Mouse (Mus musculus): ENCODE measurements around the gene Clic3. TPM values are rescaled to one million over a fixed set of nuclear protein-coding genes. Genes with fewer than 3 reads are reported as not detected.
"Not testable (repeated sequence)": the region's sequence is repeated elsewhere in the genome, so short reads cannot be mapped to it uniquely, and the experiment has no call there.

Clic3 gene
- 0.77 and 1.4 TPM in 2 replicates for polyA plus RNA-seq (2015; fragmentation: Nextera tagmentation; extraction: Ambion mirVana)

DNA sequence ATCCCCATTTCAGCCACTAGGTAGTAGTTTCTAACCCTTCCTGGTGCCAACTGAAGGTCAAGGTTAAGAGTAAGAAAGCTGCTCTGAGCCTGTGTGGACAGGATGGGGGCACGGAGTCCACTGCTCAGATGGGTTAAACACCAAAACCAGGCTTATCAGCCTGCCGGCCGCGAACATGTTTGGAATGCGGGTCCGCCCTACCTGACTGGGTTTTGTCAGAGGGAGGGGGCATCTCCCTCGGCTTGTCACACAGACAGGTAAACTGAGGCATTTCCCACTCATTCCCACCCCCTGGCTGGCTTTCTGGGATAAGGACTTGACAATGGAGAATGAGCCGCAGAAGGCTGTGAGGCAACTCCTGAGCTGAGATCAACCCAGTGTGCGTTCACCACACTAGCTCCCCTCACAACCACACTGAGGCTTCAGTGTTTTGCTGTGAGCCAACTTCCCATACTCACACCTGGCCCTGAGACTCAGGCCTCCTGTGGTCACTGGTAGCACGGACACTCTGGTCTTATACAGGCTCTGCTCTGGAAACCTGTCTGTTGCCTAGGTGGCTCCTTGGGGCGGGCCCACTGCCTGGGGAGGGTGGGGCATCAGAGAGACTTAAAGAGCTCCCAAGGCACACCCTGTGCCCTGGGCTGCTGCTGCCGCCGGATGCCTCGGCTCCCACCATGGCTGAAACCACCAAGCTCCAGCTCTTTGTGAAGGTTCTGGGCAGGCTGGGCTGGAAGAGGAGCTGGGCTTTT is at the start of gene Clic3:
Gene Clic3, plus strand, starts transcription at position 634 of the 749 bp plus-strand sequence.
- no peak for ATAC-seq
- H3K4me3 ChIP-seq (ENCODE audit: low read depth, low read length): no peak within 1 kb of the TSS
- peaks cover 19% of the 10 kb centered on the region for H3K4me1 ChIP-seq (ENCODE audit: insufficient read depth)
- DNase-seq: no peak
- no peaks in the 10 kb centered on the region for H3K9me3 ChIP-seq (ENCODE audit: low read length)
- H3K27me3 ChIP-seq (ENCODE audit: insufficient read depth, low read length): no peaks in the 10 kb centered on the region
- no peak within 1 kb of the TSS for H3K9ac ChIP-seq (replicated peaks)
- no peak for TF ChIP-seq CTCF (IDR thresholded peaks at IDR 0.05; ENCODE audit: low read depth)
- no peak for TF ChIP-seq EP300 (IDR thresholded peaks at IDR 0.05; ENCODE audit: low read depth)
- WGBS (ENCODE audit: insufficient replicate concordance): 54% methylated on average over 14 of the region's 14 CpGs
- 0 out of 2 replicates have a peak, but pooled peaks cover 9% of the 10 kb centered on the region for H3K36me3 ChIP-seq (replicated peaks; ENCODE audit: insufficient read depth, low read length)
- H3K27ac ChIP-seq (ENCODE audit: low read depth): no peak within 1 kb of the TSS
- H3K4me2 ChIP-seq (ENCODE audit: low read depth, low read length): no peak within 1 kb of the TSS

DNA sequence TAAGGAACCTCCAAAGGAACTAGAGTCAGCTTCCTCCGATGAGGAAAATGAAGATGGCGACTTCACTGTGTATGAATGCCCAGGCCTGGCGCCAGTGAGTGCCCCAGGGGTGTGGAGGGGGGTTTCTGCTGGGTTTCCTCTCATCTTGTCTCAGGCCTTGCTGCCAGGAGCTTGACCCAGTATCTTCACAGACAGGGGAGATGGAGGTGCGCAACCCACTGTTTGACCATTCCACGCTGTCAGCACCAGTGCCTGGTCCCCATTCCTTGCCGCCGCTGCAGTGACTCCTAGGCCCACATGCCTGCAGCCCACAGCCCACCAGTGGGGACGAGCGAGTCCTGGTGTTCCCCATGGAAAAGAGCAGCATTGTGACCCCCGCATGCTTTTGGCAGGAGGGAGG is 47.7 kb upstream of the Clic3 start:
- H3K9ac ChIP-seq (replicated peaks): no peak overlapping the region
- no peak overlapping the region for H3K4me2 ChIP-seq (ENCODE audit: low read depth, low read length)
- peaks cover 8% of the 10 kb centered on the region for H3K27me3 ChIP-seq (ENCODE audit: insufficient read depth, low read length)
- TF ChIP-seq EP300 (IDR thresholded peaks at IDR 0.05; ENCODE audit: low read depth): no peak
- TF ChIP-seq CTCF (IDR thresholded peaks at IDR 0.05; ENCODE audit: low read depth): no peak
- H3K4me1 ChIP-seq (ENCODE audit: insufficient read depth): no peaks in the 10 kb centered on the region
- H3K36me3 ChIP-seq (replicated peaks; ENCODE audit: insufficient read depth, low read length): no peaks in the 10 kb centered on the region
- no peak for DNase-seq
- ATAC-seq: no peak
- no peak overlapping the region for H3K27ac ChIP-seq (ENCODE audit: low read depth)
- no peaks in the 10 kb centered on the region for H3K9me3 ChIP-seq (ENCODE audit: low read length)
- 75% methylated on average over 10 of the region's 10 CpGs for WGBS (ENCODE audit: insufficient replicate concordance)
- no peak overlapping the region for H3K4me3 ChIP-seq (ENCODE audit: low read depth, low read length)

DNA sequence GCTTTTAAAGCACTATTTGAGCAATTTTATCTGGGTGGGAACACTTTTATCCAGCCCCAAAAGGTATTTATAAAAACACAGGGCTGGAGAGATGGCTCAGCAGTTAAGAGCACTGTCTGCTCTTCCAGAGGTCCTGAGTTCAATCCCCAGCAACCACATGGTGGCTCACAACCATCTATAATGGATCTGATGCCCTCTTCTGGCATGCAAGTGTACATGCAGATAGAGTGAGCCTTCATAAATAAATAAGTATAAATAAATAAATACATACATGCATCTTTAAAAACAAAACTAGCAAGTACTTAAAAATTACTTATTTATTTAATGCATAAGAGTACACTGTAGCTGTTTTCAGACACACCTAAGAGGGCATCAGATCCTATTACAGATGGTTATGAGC is 43.2 kb upstream of the Clic3 start:
- not testable (repeated sequence) for DNase-seq; H3K27ac ChIP-seq (ENCODE audit: low read depth); H3K36me3 ChIP-seq (replicated peaks; ENCODE audit: insufficient read depth, low read length); H3K9ac ChIP-seq (replicated peaks); ATAC-seq; H3K4me1 ChIP-seq (ENCODE audit: insufficient read depth); H3K4me2 ChIP-seq (ENCODE audit: low read depth, low read length); H3K9me3 ChIP-seq (ENCODE audit: low read length); H3K4me3 ChIP-seq (ENCODE audit: low read depth, low read length); H3K27me3 ChIP-seq (ENCODE audit: insufficient read depth, low read length)
- TF ChIP-seq CTCF (IDR thresholded peaks at IDR 0.05; ENCODE audit: low read depth): peak; percentile 28; the same call in 1 of the 2 replicates

DNA sequence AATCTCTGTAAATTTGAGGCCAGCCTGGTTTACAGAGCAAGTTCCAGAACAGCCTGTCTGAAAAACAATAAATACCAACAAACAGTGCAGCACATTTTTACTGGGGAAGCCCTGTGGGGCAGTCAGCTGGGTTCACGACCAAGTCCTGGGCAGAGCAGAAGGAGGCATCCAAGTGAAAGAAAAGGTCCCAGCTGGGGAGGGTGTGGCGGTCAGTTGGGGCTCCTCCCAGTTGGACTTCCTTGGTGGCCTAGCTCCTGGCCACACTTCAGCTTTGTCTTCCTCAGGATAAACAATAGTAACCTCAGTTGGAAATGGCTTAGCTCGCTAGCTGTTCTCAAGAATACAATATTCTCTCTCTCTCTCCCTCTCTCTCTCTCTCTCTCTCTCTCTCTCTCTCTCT is 39.2 kb upstream of the Clic3 start:
- H3K27ac ChIP-seq (ENCODE audit: low read depth): no peak overlapping the region
- WGBS (ENCODE audit: insufficient replicate concordance): 41% methylated on average over 3 of the region's 3 CpGs
- H3K4me1 ChIP-seq (ENCODE audit: insufficient read depth): 0 out of 2 replicates have a peak, but pooled peaks cover 1% of the 10 kb centered on the region
- TF ChIP-seq CTCF (IDR thresholded peaks at IDR 0.05; ENCODE audit: low read depth): no peak
- H3K9ac ChIP-seq (replicated peaks): no peak overlapping the region
- no peak overlapping the region for H3K4me3 ChIP-seq (ENCODE audit: low read depth, low read length)
- H3K27me3 ChIP-seq (ENCODE audit: insufficient read depth, low read length): no peaks in the 10 kb centered on the region
- H3K36me3 ChIP-seq (replicated peaks; ENCODE audit: insufficient read depth, low read length): no peaks in the 10 kb centered on the region
- DNase-seq: no peak
- H3K4me2 ChIP-seq (ENCODE audit: low read depth, low read length): no peak overlapping the region
- no peaks in the 10 kb centered on the region for H3K9me3 ChIP-seq (ENCODE audit: low read length)
- no peak for ATAC-seq

DNA sequence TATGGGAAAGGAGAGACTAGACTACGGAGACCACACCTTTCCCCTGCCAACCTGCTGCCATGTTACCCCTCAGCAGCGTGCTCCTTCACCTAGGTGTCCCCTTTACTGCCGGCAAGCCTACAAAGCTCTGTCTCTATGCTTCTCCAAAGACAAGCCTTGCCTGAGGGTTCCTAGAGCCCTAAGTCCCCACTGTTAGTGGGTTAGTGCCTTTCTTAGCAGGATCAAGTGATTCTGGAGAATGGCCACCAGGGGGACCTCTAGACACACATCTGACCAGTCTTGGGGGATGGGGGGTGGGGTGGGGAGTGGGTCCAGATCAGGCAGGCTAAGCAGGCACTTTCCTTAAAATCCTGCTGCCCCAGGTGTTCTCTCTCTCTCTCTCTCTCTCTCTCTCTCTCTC is 34.7 kb upstream of the Clic3 start:
- no peaks in the 10 kb centered on the region for H3K9me3 ChIP-seq (ENCODE audit: low read length)
- ATAC-seq (peak; percentile 50), DNase-seq (peak; percentile 67)
- no peak overlapping the region for H3K4me2 ChIP-seq (ENCODE audit: low read depth, low read length)
- no peaks in the 10 kb centered on the region for H3K36me3 ChIP-seq (replicated peaks; ENCODE audit: insufficient read depth, low read length)
- peaks cover 3% of the 10 kb centered on the region; the same call in 1 of the 2 replicates for H3K27me3 ChIP-seq (ENCODE audit: insufficient read depth, low read length)
- 21% methylated on average over 3 of the region's 3 CpGs for WGBS (ENCODE audit: insufficient replicate concordance)
- H3K9ac ChIP-seq (replicated peaks): no peak overlapping the region
- H3K4me3 ChIP-seq (ENCODE audit: low read depth, low read length): no peak overlapping the region
- H3K27ac ChIP-seq (ENCODE audit: low read depth): no peak overlapping the region
- H3K4me1 ChIP-seq (ENCODE audit: insufficient read depth): 0 out of 2 replicates have a peak, but pooled peaks cover 3% of the 10 kb centered on the region
- TF ChIP-seq EP300 (IDR thresholded peaks at IDR 0.05; ENCODE audit: low read depth) (no peak), CTCF (IDR thresholded peaks at IDR 0.05; ENCODE audit: low read depth) (peak; percentile 80)

DNA sequence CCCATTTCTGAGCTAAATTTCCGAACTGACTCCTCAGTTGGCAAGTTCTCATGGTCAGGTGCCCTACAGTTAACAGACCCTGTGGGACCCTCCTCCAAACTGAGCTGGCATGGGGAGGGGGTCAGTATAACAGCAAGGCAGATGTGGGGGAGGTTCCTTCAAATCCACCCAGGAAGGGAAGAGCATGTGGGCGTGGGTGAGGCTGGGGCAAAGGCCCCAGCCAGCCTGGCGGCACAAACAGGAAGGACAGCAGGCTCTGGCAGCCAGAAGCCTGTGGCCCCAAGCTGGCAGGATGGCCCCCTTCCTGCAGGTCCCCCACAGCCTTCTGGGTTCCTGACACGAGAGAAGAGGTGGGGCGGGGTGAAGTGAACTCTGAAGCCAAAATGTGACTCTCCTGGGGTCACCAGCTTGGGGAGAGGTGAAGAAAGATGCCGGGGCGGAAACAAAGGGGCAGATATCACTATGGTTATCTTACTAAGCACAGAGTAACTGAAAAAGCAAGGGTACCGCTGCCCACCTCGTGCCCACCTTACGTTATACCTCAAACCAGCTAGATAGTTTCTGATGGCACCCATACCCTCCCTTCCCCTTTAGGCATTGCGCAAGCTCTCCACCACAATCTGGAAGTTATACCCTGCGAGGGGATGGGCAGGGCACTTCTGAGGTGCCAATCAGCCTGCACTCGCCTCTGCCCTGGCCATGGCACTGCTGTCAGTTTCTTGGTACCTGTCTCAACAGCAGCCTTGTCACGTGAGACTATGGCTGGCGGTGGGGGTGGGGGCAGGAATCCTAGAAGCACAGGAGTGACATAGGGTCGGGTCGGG is 33.8 kb upstream of the Clic3 start, which contains the start of gene Fut7:
Gene Fut7, plus strand, starts transcription at position 681 of the 824 bp plus-strand sequence.
- Histone ChIP-seq H3K4me1 (ENCODE audit: insufficient read depth) (0 out of 2 replicates have a peak, but pooled peaks cover 3% of the 10 kb centered on the region), H3K9ac (replicated peaks) (no peak within 1 kb of the TSS), H3K4me2 (ENCODE audit: low read depth, low read length) (peak within 1 kb of the TSS; percentile 29), H3K27ac (ENCODE audit: low read depth) (peak within 1 kb of the TSS; percentile 69), H3K4me3 (ENCODE audit: low read depth, low read length) (no peak within 1 kb of the TSS), H3K9me3 (ENCODE audit: low read length) (no peaks in the 10 kb centered on the region), H3K36me3 (replicated peaks; ENCODE audit: insufficient read depth, low read length) (no peaks in the 10 kb centered on the region), H3K27me3 (ENCODE audit: insufficient read depth, low read length) (peaks cover 3% of the 10 kb centered on the region; the same call in 1 of the 2 replicates)
- 19% methylated on average over 17 of the region's 17 CpGs for WGBS (ENCODE audit: insufficient replicate concordance)
- DNase-seq: peak; percentile 59
- peak; percentile 54 for ATAC-seq
- TF ChIP-seq CTCF (IDR thresholded peaks at IDR 0.05; ENCODE audit: low read depth): no peak
- no peak for TF ChIP-seq EP300 (IDR thresholded peaks at IDR 0.05; ENCODE audit: low read depth)
